ENCODE assay signal across 13 mouse cellular contexts in genomic region chr16:40601431-40602387, GRCm38 (mm10).
DNase-seq lines count a peak whose midpoint lies in the region; ATAC-seq and TF ChIP-seq lines count a peak whose summit lies in the region.
"Had no signal": no experiment of that assay in that cellular context is flagged by ENCODE, and none has a peak within 500 bp of the region (broad histone marks: within the 10 kb centered on the region; RNA-seq: fewer than 3 reads in every experiment).

No protein-coding gene starts in this region.

- ATAC-seq in hindbrain, postnatal 0 days = no peak
- peak; percentile 35; the same call in 1 of the 2 replicates for ATAC-seq in hindbrain, embryonic 12.5 days (ENCODE audit: low FRiP score)
- no peak for ATAC-seq in midbrain, embryonic 14.5 days (ENCODE audit: low FRiP score, low TSS enrichment)
- no peak for ATAC-seq in erythroid progenitor cell, adult 5-6 weeks (replicated peaks; ENCODE audit: low FRiP score, poor library complexity, severe bottlenecking)
- ATAC-seq: activated CD4-positive, CD25-positive, alpha-beta regulatory T cell, adult 4 months had no signal

- no peaks in the 10 kb centered on the region for H3K27me3 ChIP-seq in hindbrain, embryonic 10.5 days (ENCODE audit: insufficient read depth, poor library complexity, severe bottlenecking)
- no peaks in the 10 kb centered on the region for H3K27me3 ChIP-seq in hindbrain, postnatal 0 days (ENCODE audit: insufficient read depth, low read length)
- no peaks in the 10 kb centered on the region for H3K27me3 ChIP-seq in hindbrain, embryonic 12.5 days
- H3K27me3 ChIP-seq in midbrain, embryonic 14.5 days (ENCODE audit: control insufficient read depth, insufficient read depth, low read length) = no peaks in the 10 kb centered on the region
- H3K27me3 ChIP-seq: embryonic facial prominence, embryonic 12.5 days; stomach, embryonic 15.5 days had no signal

- DNase-seq in hindbrain, embryonic 10.5 days (ENCODE audit: low spot score) = no peak
- no peak for DNase-seq in hindbrain, postnatal 0 days (ENCODE audit: low spot score)
- peak; percentile 26 for DNase-seq in ZHBTc4 (ENCODE audit: low read depth, low spot score)
- DNase-seq in midbrain, embryonic 14.5 days = peak; percentile 50
- DNase-seq in T-cell, adult 2 months (ENCODE audit: low spot score) = no peak
- DNase-seq: gastrocnemius, postnatal 25 days; kidney, adult 2 months; lung, postnatal 10 days had no signal

- H3K27ac ChIP-seq in hindbrain, embryonic 10.5 days = 0 out of 2 replicates have a peak overlapping the region, but pooled peaks have one; percentile 8
- H3K27ac ChIP-seq in hindbrain, postnatal 0 days = no peak overlapping the region
- H3K27ac ChIP-seq in hindbrain, embryonic 12.5 days = no peak overlapping the region
- 0 out of 2 replicates have a peak overlapping the region, but pooled peaks have one; percentile 13 for H3K27ac ChIP-seq in midbrain, embryonic 14.5 days (replicated peaks; ENCODE audit: low read depth, low read length)
- H3K27ac ChIP-seq: embryonic facial prominence, embryonic 12.5 days; stomach, embryonic 15.5 days had no signal

- peaks cover 12% of the 10 kb centered on the region for H3K4me1 ChIP-seq in hindbrain, embryonic 10.5 days (replicated peaks)
- H3K4me1 ChIP-seq in hindbrain, postnatal 0 days (ENCODE audit: insufficient read depth, low read length) = peaks cover 6% of the 10 kb centered on the region; the same call in 1 of the 2 replicates
- H3K4me1 ChIP-seq in hindbrain, embryonic 12.5 days = peaks cover 8% of the 10 kb centered on the region
- peaks cover 12% of the 10 kb centered on the region; the same call in 1 of the 2 replicates for H3K4me1 ChIP-seq in midbrain, embryonic 14.5 days (ENCODE audit: control insufficient read depth, insufficient read depth, low read length)
- H3K4me1 ChIP-seq: embryonic facial prominence, embryonic 12.5 days; stomach, embryonic 15.5 days had no signal

- H3K4me3 ChIP-seq in hindbrain, embryonic 10.5 days = no peak overlapping the region
- no peak overlapping the region for H3K4me3 ChIP-seq in hindbrain, postnatal 0 days (ENCODE audit: low read length)
- H3K4me3 ChIP-seq in hindbrain, embryonic 12.5 days = no peak overlapping the region
- H3K4me3 ChIP-seq in midbrain, embryonic 14.5 days (replicated peaks; ENCODE audit: low read depth, low read length) = no peak overlapping the region
- H3K4me3 ChIP-seq: embryonic facial prominence, embryonic 12.5 days; stomach, embryonic 15.5 days had no signal

- H3K9ac ChIP-seq in hindbrain, postnatal 0 days (replicated peaks; ENCODE audit: low read length) = no peak overlapping the region
- H3K9ac ChIP-seq in hindbrain, embryonic 12.5 days = no peak overlapping the region
- H3K9ac ChIP-seq in midbrain, embryonic 14.5 days (replicated peaks; ENCODE audit: low read length) = no peak overlapping the region
- H3K9ac ChIP-seq: embryonic facial prominence, embryonic 12.5 days; stomach, embryonic 15.5 days had no signal

- no peaks in the 10 kb centered on the region for H3K9me3 ChIP-seq in hindbrain, embryonic 10.5 days
- H3K9me3 ChIP-seq in hindbrain, postnatal 0 days (ENCODE audit: low read length) = no peaks in the 10 kb centered on the region
- H3K9me3 ChIP-seq in hindbrain, embryonic 12.5 days (replicated peaks) = no peaks in the 10 kb centered on the region
- H3K9me3 ChIP-seq in midbrain, embryonic 14.5 days (ENCODE audit: control insufficient read depth, low read length) = no peaks in the 10 kb centered on the region
- H3K9me3 ChIP-seq: embryonic facial prominence, embryonic 12.5 days; stomach, embryonic 15.5 days had no signal

- H3K4me2 ChIP-seq in hindbrain, postnatal 0 days (ENCODE audit: low read depth, low read length) = no peak overlapping the region
- no peak overlapping the region for H3K4me2 ChIP-seq in hindbrain, embryonic 12.5 days (replicated peaks)
- H3K4me2 ChIP-seq in midbrain, embryonic 14.5 days (ENCODE audit: low read length) = no peak overlapping the region
- H3K4me2 ChIP-seq: embryonic facial prominence, embryonic 12.5 days; stomach, embryonic 15.5 days had no signal

- TF ChIP-seq CTCF in hindbrain, postnatal 0 days (IDR thresholded peaks at IDR 0.05; ENCODE audit: low read depth) = no peak

- 42% methylated on average over 4 of the region's 4 CpGs for WGBS in hindbrain, embryonic 10.5 days
- 25% methylated on average over 4 of the region's 4 CpGs for WGBS in hindbrain, postnatal 0 days
- WGBS in hindbrain, embryonic 12.5 days = 41% methylated on average over 4 of the region's 4 CpGs
- 29% methylated on average over 4 of the region's 4 CpGs for WGBS in midbrain, embryonic 14.5 days

- no peaks in the 10 kb centered on the region for H3K36me3 ChIP-seq in hindbrain, embryonic 10.5 days
- no peaks in the 10 kb centered on the region for H3K36me3 ChIP-seq in hindbrain, postnatal 0 days (ENCODE audit: insufficient read depth, low read length)
- H3K36me3 ChIP-seq in hindbrain, embryonic 12.5 days = no peaks in the 10 kb centered on the region
- no peaks in the 10 kb centered on the region for H3K36me3 ChIP-seq in midbrain, embryonic 14.5 days (ENCODE audit: control insufficient read depth, insufficient read depth, low read length)
- H3K36me3 ChIP-seq: embryonic facial prominence, embryonic 12.5 days; stomach, embryonic 15.5 days had no signal

Comparison
In these comparisons a context has a peak if more than half of its experiments do, and no peak if none do; other contexts are left out.
1. H3K27ac ChIP-seq: peak in hindbrain, embryonic 10.5 days (single experiment) and midbrain, embryonic 14.5 days (single experiment); none in hindbrain, postnatal 0 days (single experiment) and hindbrain, embryonic 12.5 days (single experiment).
2. DNase-seq: peak in ZHBTc4 (single experiment) and midbrain, embryonic 14.5 days (single experiment); none in hindbrain, embryonic 10.5 days (single experiment), hindbrain, postnatal 0 days (single experiment) and T-cell, adult 2 months (single experiment).